Mouse (Mus musculus) bone marrow macrophage, adult 2 months (primary cell): ENCODE measurements at regions not wholly inside any gene's neighbourhood (a gene's known extent, or its start where the extent isn't known, plus 50 kb on each side); places are given as distances from the start of the nearest gene placed in this dataset.

ENCODE experiments used
- H3K27ac ChIP-seq: 2 replicates; pipeline ENCODE4 v1.5.1; 2012; ENCODE audit warnings: low read depth, low read length; ENCODE audit not compliant: insufficient read depth
- H3K4me1 ChIP-seq: 2 replicates; pipeline ENCODE4 v1.6.1; 2012; ENCODE audit warnings: low read length; ENCODE audit not compliant: control insufficient read depth, insufficient read depth
- H3K4me3 ChIP-seq: 2 replicates; pipeline ENCODE4 v1.5.1; 2012; ENCODE audit warnings: mild to moderate bottlenecking, low read length, moderate library complexity; ENCODE audit not compliant: insufficient read depth
- CTCF ChIP-seq: IDR thresholded peaks from 2 replicates; pipeline ENCODE4 v1.5.1; 2012; ENCODE audit warnings: low read depth, mild to moderate bottlenecking, low read length, moderate library complexity
- POLR2A ChIP-seq: IDR thresholded peaks from 2 replicates; pipeline ENCODE4 v1.6.1; 2012; ENCODE audit warnings: mild to moderate bottlenecking, low read depth, low read length, borderline replicate concordance

DNA sequence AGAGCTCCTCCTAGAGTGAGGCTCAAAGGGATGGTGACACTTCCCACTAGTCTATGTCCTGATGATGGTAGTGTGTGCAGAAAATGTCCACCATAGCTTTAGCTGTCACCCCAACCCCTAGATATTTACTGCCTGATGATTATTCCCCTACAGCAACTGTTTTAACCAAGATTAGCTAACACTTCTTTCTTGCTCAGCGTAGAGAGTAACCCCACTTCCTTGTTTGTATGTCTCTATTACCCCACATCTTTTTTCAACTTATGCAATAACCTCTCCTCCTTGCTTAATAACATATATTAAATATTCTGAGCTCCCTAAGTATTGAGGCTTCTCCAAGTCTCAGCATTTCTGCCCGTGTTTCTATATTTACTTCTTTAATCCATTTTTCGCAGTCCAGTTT, 404.2 kb upstream of the Cntn3 start:
- Histone ChIP-seq H3K4me1 (no peaks in the 10 kb centered on the region), H3K27ac (no peak overlapping the region), H3K4me3 (no peak overlapping the region)
- no peak for TF ChIP-seq CTCF
- TF ChIP-seq POLR2A: no peak

DNA sequence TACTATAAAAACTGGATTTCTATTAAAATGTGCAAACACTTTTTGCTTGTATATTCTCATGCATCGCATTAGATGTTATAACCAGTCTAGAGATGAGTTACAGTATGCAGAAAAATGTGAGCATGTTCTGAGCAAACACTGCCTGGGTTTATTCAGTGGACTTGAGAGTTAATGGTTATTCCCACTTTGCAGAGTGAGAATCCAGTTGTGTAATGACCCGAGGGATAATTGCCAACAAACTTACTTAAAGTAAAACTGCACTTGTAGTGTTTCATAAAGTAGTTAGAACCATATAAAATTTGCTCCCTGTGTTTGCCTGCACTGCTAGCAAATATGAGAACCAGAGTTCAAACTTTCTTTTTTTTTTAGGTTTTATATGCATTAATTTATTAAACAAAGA, 450.4 kb upstream of the Cntn3 start:
- H3K27ac ChIP-seq: no peak overlapping the region
- no peak overlapping the region for H3K4me3 ChIP-seq
- H3K4me1 ChIP-seq: no peaks in the 10 kb centered on the region
- TF ChIP-seq CTCF (no peak), POLR2A (no peak)

- no peak for TF ChIP-seq CTCF
- no peak for TF ChIP-seq POLR2A
- no peak overlapping the region for H3K27ac ChIP-seq
- H3K4me1 ChIP-seq: no peaks in the 10 kb centered on the region
Observed at GRCm38 (mm10) chr6:103024006-103024405, 451.1 kb upstream of the Cntn3 start.

GRCm38 (mm10) chr6:103028150-103028549, 455.2 kb upstream of the Cntn3 start:
- H3K4me3 ChIP-seq: no peak overlapping the region
- TF ChIP-seq POLR2A (no peak), CTCF (no peak)
- H3K27ac ChIP-seq: no peak overlapping the region
- H3K4me1 ChIP-seq: no peaks in the 10 kb centered on the region

More at GRCm38 (mm10) chr6:103024006-103024405, 451.1 kb upstream of the Cntn3 start:
- H3K4me3 ChIP-seq: no peak overlapping the region

DNA sequence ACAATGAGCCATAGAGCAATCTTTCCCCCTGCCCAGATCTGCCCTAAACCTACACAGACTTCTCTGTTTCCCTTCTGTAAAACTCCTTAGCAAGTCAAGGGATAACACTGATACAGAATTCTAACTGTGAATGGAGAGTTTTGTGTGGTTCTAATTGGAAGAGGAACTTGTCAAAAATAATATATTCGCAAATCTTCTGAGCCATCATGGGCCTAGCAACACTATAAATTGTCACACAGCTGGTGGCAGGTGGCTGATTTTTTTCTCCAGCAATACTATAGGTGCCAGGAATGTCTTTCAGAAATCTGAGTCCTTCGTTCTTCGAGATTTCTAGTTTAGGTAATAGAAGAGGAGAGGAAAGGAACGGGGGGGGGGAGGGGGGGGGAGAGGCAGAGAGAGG, 460.5 kb upstream of the Cntn3 start:
- no peak overlapping the region for H3K27ac ChIP-seq
- no peak for TF ChIP-seq POLR2A
- no peak overlapping the region for H3K4me3 ChIP-seq
- H3K4me1 ChIP-seq: no peaks in the 10 kb centered on the region

GRCm38 (mm10) chr6:103033919-103034318, 461.0 kb upstream of the Cntn3 start:
- H3K27ac ChIP-seq: no peak overlapping the region
- no peak overlapping the region for H3K4me3 ChIP-seq
- TF ChIP-seq CTCF: no peak
- TF ChIP-seq POLR2A: no peak
- H3K4me1 ChIP-seq: no peaks in the 10 kb centered on the region

- TF ChIP-seq POLR2A (no peak), CTCF (no peak)
- H3K27ac ChIP-seq: no peak overlapping the region
Observed at GRCm38 (mm10) chr6:103060591-103060990, 449.8 kb upstream of the Chl1 start.

DNA sequence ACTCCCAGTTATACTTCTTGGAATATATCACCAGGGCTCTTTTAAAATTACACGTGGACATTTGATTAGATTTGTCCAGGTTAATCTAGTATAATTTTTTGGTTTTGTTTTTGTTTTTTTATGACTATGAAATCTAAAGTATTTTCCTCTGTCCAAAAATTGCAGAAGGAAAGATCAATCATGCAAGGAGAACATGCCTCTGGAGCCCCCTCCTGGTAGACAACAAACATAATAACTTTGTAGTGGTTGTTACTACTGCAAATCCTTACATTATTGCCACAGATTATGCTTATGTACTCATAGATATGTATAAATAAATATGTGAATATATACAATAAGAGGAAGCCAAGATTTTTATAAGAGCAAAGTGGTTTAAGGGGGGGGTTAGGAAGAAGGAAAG, 404.2 kb upstream of the Chl1 start:
- Histone ChIP-seq H3K4me3 (no peak overlapping the region), H3K4me1 (no peaks in the 10 kb centered on the region), H3K27ac (no peak overlapping the region)
- no peak for TF ChIP-seq CTCF

More at GRCm38 (mm10) chr6:103060591-103060990, 449.8 kb upstream of the Chl1 start:
- no peaks in the 10 kb centered on the region for H3K4me1 ChIP-seq
- H3K4me3 ChIP-seq: no peak overlapping the region

- no peaks in the 10 kb centered on the region for H3K4me1 ChIP-seq
- TF ChIP-seq POLR2A: no peak
- no peak for TF ChIP-seq CTCF
- H3K4me3 ChIP-seq: no peak overlapping the region
- no peak overlapping the region for H3K27ac ChIP-seq
Observed at GRCm38 (mm10) chr6:103119537-103119936, 390.8 kb upstream of the Chl1 start.

GRCm38 (mm10) chr6:103140851-103141250, 369.5 kb upstream of the Chl1 start:
- H3K4me1 ChIP-seq: no peaks in the 10 kb centered on the region
- H3K4me3 ChIP-seq: no peak overlapping the region
- no peak overlapping the region for H3K27ac ChIP-seq
- TF ChIP-seq POLR2A: no peak
- TF ChIP-seq CTCF: no peak

- Histone ChIP-seq H3K4me1 (no peaks in the 10 kb centered on the region), H3K4me3 (no peak overlapping the region), H3K27ac (no peak overlapping the region)
- TF ChIP-seq CTCF: no peak
- no peak for TF ChIP-seq POLR2A
Observed at GRCm38 (mm10) chr6:103177851-103178250, 332.5 kb upstream of the Chl1 start.

DNA sequence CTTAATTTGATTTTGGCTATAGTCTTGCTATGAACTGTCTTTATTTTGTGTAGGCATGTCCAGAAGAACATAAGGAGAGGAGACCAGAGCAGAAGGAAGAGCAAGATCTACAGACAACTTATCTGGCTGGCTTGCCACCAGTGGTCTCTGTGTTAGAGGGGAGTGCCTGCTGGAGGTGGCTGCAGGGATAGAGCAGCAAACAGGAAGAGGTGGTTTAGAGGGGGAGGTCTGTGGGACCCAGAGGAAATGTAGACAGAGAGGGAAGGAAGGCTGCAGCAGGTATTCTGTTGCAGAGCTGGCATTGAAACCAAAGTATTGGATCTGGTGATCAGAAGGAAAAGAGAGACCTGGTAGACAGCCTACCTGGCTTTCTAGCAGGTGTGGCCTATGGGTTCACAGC, 327.0 kb upstream of the Chl1 start:
- Histone ChIP-seq H3K4me3 (no peak overlapping the region), H3K4me1 (no peaks in the 10 kb centered on the region), H3K27ac (no peak overlapping the region)
- TF ChIP-seq CTCF (no peak), POLR2A (no peak)
